22 mouse cellular contexts compared by ENCODE assay signal in genomic region chr6:125470616-125471015, GRCm38 (mm10). TPM values are rescaled to one million over a fixed set of nuclear protein-coding genes. Genes with fewer than 3 reads are reported as not detected.
A peak's percentile ranks its signal among the peaks of the same experiment; 100 is the strongest.
DNase-seq lines count a peak whose midpoint lies in the region; ATAC-seq and TF ChIP-seq lines count a peak whose summit lies in the region.
"Had no signal": no experiment of that assay in that cellular context is flagged by ENCODE, and none has a peak within 500 bp of the region (broad histone marks: within the 10 kb centered on the region; RNA-seq: fewer than 3 reads in every experiment).

No protein-coding gene starts in this region.

- H3K27me3 ChIP-seq in heart, embryonic 10.5 days (ENCODE audit: insufficient read depth, poor library complexity, severe bottlenecking), result no peaks in the 10 kb centered on the region; the same call in 1 of the 2 replicates
- no peaks in the 10 kb centered on the region for H3K27me3 ChIP-seq in lung, postnatal 0 days (replicated peaks; ENCODE audit: insufficient read depth, low read length)
- no peaks in the 10 kb centered on the region for H3K27me3 ChIP-seq in forebrain, embryonic 15.5 days
- H3K27me3 ChIP-seq: forebrain, embryonic 13.5 days; hindbrain, embryonic 12.5 days; hindbrain, embryonic 15.5 days had no signal

- H3K36me3 ChIP-seq in heart, embryonic 10.5 days, result no peaks in the 10 kb centered on the region
- no peaks in the 10 kb centered on the region; the same call in 1 of the 2 replicates for H3K36me3 ChIP-seq in lung, postnatal 0 days (ENCODE audit: insufficient read depth, low read length)
- H3K36me3 ChIP-seq in macrophage (ENCODE audit: inconsistent target), result no peaks in the 10 kb centered on the region
- no peaks in the 10 kb centered on the region for H3K36me3 ChIP-seq in forebrain, embryonic 15.5 days
- H3K36me3 ChIP-seq: forebrain, embryonic 10.5 days; hindbrain, embryonic 12.5 days; hindbrain, embryonic 15.5 days had no signal

- no peak overlapping the region for H3K4me3 ChIP-seq in heart, embryonic 10.5 days
- H3K4me3 ChIP-seq in lung, postnatal 0 days (ENCODE audit: low read depth, low read length), result no peak overlapping the region
- H3K4me3 ChIP-seq in bone marrow macrophage, adult 2 months (ENCODE audit: insufficient read depth, low read length), result no peak overlapping the region
- no peak overlapping the region for H3K4me3 ChIP-seq in macrophage (ENCODE audit: inconsistent target)
- no peak overlapping the region for H3K4me3 ChIP-seq in forebrain, embryonic 15.5 days
- H3K4me3 ChIP-seq: forebrain, embryonic 10.5 days; forebrain, embryonic 13.5 days; heart, embryonic 13.5 days; hindbrain, embryonic 12.5 days; hindbrain, embryonic 15.5 days had no signal

- intact Hi-C loops in heart, postnatal 14 days (cut with DNase I), result no loop called here

- 86% methylated on average over 5 of the region's 5 CpGs for WGBS in heart, embryonic 10.5 days
- whole genome bisulfite sequencing in lung, postnatal 0 days, result 67% methylated on average over 5 of the region's 5 CpGs
- WGBS in macrophage (ENCODE audit: missing documents), result 94% methylated on average over 5 of the region's 5 CpGs
- WGBS in forebrain, embryonic 15.5 days, result 98% methylated on average over 5 of the region's 5 CpGs

- DNase-seq in heart, embryonic 10.5 days (ENCODE audit: low spot score), result no peak
- no peak for DNase-seq in heart, postnatal 14 days
- DNase-seq in lung, postnatal 0 days (ENCODE audit: low spot score), result peak; percentile 42
- no peak for DNase-seq in lung, adult 18-20 months
- DNase-seq in left cerebral cortex, adult 9 months (ENCODE audit: low spot score in 2 of 2), result no peak
- DNase-seq: adrenal gland, adult 2 months; adrenal gland, postnatal 14 days; cerebellum, adult 11-12 months; cerebellum, adult 8-10 months; cerebellum, postnatal 10 days; cerebellum, postnatal 36 days; forebrain, postnatal 0 days; gastrocnemius, postnatal 25 days had no signal

- no peak overlapping the region for H3K4me2 ChIP-seq in lung, postnatal 0 days (replicated peaks; ENCODE audit: low read depth, low read length)
- H3K4me2 ChIP-seq in forebrain, embryonic 15.5 days (replicated peaks), result no peak overlapping the region
- H3K4me2 ChIP-seq: forebrain, embryonic 13.5 days; heart, embryonic 13.5 days; hindbrain, embryonic 12.5 days; hindbrain, embryonic 15.5 days had no signal

- no peak; the same call in 1 of the 2 replicates for ATAC-seq in lung, postnatal 0 days
- ATAC-seq in forebrain, embryonic 15.5 days (replicated peaks), result no peak
- ATAC-seq: CD4-positive, CD25-positive, alpha-beta regulatory T cell, adult 4 months; forebrain, embryonic 13.5 days; forebrain, postnatal 0 days had no signal

- TF ChIP-seq CTCF in lung, postnatal 0 days (IDR thresholded peaks at IDR 0.05), result no peak
- TF ChIP-seq CTCF in bone marrow macrophage, adult 2 months (IDR thresholded peaks at IDR 0.05; ENCODE audit: low read depth, low read length), result no peak

- H3K27ac ChIP-seq in heart, embryonic 10.5 days, result peak overlapping the region; percentile 69
- no peak overlapping the region for H3K27ac ChIP-seq in lung, postnatal 0 days (ENCODE audit: low read length)
- peak overlapping the region; percentile 95 for H3K27ac ChIP-seq in bone marrow macrophage, adult 2 months (ENCODE audit: insufficient read depth, low read depth, low read length)
- H3K27ac ChIP-seq in macrophage, result peak overlapping the region; percentile 88
- H3K27ac ChIP-seq in forebrain, embryonic 15.5 days (replicated peaks), result no peak overlapping the region
- H3K27ac ChIP-seq: forebrain, embryonic 10.5 days; forebrain, embryonic 13.5 days; hindbrain, embryonic 12.5 days had no signal

- TF ChIP-seq EP300 in lung, postnatal 0 days (IDR thresholded peaks at IDR 0.05), result no peak

- no peak for TF ChIP-seq POLR2A in bone marrow macrophage, adult 2 months (IDR thresholded peaks at IDR 0.05; ENCODE audit: borderline replicate concordance, low read depth, low read length)

- no peaks in the 10 kb centered on the region for H3K9me3 ChIP-seq in heart, embryonic 10.5 days
- H3K9me3 ChIP-seq in lung, postnatal 0 days (ENCODE audit: low read length), result no peaks in the 10 kb centered on the region
- H3K9me3 ChIP-seq in forebrain, embryonic 15.5 days, result no peaks in the 10 kb centered on the region
- H3K9me3 ChIP-seq: forebrain, embryonic 10.5 days; forebrain, embryonic 13.5 days; heart, embryonic 13.5 days; hindbrain, embryonic 12.5 days; hindbrain, embryonic 15.5 days had no signal

- peaks cover 94% of the 10 kb centered on the region for H3K79me2 ChIP-seq in macrophage (ENCODE audit: inconsistent target)

- H3K4me1 ChIP-seq in heart, embryonic 10.5 days, result peaks cover 62% of the 10 kb centered on the region
- H3K4me1 ChIP-seq in lung, postnatal 0 days (ENCODE audit: insufficient read depth, low read depth, low read length), result peaks cover 26% of the 10 kb centered on the region
- peaks cover 63% of the 10 kb centered on the region for H3K4me1 ChIP-seq in bone marrow macrophage, adult 2 months (ENCODE audit: control insufficient read depth, insufficient read depth, low read length)
- H3K4me1 ChIP-seq in forebrain, embryonic 15.5 days, result peaks cover 24% of the 10 kb centered on the region

- H3K9ac ChIP-seq in lung, postnatal 0 days (replicated peaks; ENCODE audit: low read depth), result no peak overlapping the region
- H3K9ac ChIP-seq in forebrain, embryonic 15.5 days (replicated peaks), result no peak overlapping the region
- H3K9ac ChIP-seq: forebrain, embryonic 13.5 days; forebrain, postnatal 0 days; hindbrain, embryonic 12.5 days; hindbrain, embryonic 15.5 days had no signal

RNA-seq across cellular contexts. Expression of gene Cd9, which starts 24.0 kb away (rescaled TPM):
- polyA plus RNA-seq in heart, embryonic 10.5 days (2016; fragmentation: Nextera tagmentation; extraction: Ambion mirVana), result 70.2 and 73.2 TPM in 2 replicates
- 10 to 100 TPM; 63.4 to 69.8 TPM for total RNA-seq in heart, postnatal 14 days (2021)
- polyA plus RNA-seq in lung, postnatal 0 days (2015; fragmentation: Nextera tagmentation; extraction: Ambion mirVana), result 962 and 974 TPM in 2 replicates
- polyA plus RNA-seq in bone marrow macrophage, adult 2 months (2012; ENCODE audit: insufficient read depth, insufficient read length, missing spikeins), result 321 and 343 TPM in 2 replicates
- 10 to 100 TPM in 13 of 26 experiments, 1 to 10 TPM in 12, under 1 TPM in 1; 0.96 to 52.6 (median 9.9) TPM for total RNA-seq in macrophage (2018; cell fraction: chromatin; rRNA removed)
- total RNA-seq in macrophage (2018; cell fraction: cytosol; rRNA removed), result 100 to 1,000 TPM in 13 of 26 experiments, 10 to 100 TPM in 13; 11.8 to 220 (median 99.5) TPM
- total RNA-seq in macrophage (2018; cell fraction: nucleus; rRNA removed), result 100 to 1,000 TPM in 8 of 26 experiments, 10 to 100 TPM in 15, 1 to 10 TPM in 3; 8.1 to 185 (median 27.5) TPM
- polyA plus RNA-seq in macrophage (2018), result 296 to 414 TPM (median 359 TPM) in 3 replicates
- 75.6 and 81.6 TPM in 2 replicates for polyA plus RNA-seq in forebrain, embryonic 15.5 days (2015; fragmentation: Nextera tagmentation; extraction: Ambion mirVana)

Comparison
In these comparisons a context has a peak if more than half of its experiments do, and no peak if none do; other contexts are left out.
1. H3K27ac ChIP-seq: peak in heart, embryonic 10.5 days (single experiment), bone marrow macrophage, adult 2 months (single experiment) and macrophage (single experiment); none in lung, postnatal 0 days (single experiment) and forebrain, embryonic 15.5 days (single experiment).